Mouse (Mus musculus): ENCODE results near the gene Fbxl18. TPM values are rescaled to one million over a fixed set of nuclear protein-coding genes. Genes with fewer than 3 reads are reported as not detected.

Gene Fbxl18
- polyA plus RNA-seq, 1 experiment from 2014 or later: 9.2 TPM

DNA sequence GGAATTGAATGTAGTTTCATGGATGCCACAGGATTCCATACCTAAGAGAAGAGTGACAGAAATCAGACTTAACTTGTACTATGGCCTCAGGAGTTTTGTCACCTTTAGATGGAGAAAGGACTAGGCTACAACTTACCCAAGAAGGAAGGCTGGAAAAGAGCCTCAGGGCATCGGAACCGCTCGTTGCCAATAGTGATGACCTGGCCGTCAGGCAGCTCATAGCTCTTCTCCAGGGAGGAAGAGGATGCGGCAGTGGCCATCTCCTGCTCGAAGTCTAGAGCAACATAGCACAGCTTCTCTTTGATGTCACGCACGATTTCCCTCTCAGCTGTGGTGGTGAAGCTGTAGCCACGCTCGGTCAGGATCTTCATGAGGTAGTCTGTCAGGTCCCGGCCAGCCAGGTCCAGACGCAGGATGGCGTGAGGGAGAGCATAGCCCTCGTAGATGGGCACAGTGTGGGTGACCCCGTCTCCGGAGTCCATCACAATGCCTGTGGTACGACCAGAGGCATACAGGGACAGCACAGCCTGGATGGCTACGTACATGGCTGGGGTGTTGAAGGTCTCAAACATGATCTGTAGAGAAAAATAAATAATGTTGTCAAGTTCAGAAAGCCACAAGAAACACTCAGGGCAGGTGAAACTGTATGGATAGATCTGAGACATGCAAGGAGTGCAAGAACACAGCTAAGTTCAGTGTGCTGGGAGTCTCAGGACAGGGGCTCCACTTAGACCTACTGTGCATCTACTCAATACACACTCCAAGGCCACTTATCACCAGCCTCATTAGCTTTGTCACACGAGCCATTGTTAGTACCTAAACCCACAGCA is 9.2 kb upstream of the Fbxl18 start:
- peak overlapping the region; percentile 59 for H3K4me2 ChIP-seq (ENCODE audit: low read depth, low read length)
- ATAC-seq (ENCODE audit: low read depth): no peak

DNA sequence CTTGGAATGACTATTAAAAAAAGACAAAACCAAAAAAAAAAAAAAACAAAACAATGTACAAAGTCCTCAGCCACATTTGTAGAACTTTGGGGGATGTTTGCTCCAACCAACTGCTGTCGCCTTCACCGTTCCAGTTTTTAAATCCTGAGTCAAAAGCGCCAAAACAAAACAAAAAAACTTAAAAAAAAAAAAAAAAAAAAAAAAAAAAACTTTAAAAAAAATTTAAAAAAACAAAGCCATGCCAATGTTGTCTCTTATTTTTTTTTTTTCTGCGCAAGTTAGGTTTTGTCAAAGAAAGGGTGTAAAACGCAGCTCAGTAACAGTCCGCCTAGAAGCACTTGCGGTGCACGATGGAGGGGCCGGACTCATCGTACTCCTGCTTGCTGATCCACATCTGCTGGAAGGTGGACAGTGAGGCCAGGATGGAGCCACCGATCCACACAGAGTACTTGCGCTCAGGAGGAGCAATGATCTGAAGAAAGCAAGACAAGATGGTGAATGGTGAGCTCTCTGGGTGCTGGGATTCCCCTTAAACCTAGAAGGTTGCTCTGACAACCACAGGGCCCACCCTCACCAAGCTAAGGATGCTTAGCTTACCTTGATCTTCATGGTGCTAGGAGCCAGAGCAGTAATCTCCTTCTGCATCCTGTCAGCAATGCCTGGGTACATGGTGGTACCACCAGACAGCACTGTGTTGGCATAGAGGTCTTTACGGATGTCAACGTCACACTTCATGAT is 8.4 kb upstream of the Fbxl18 start:
- WGBS: 79% methylated on average over 14 of the region's 14 CpGs
- peaks cover 68% of the 10 kb centered on the region for H3K36me3 ChIP-seq (ENCODE audit: control insufficient read depth, insufficient read depth, low read length)
- H3K4me1 ChIP-seq (ENCODE audit: control insufficient read depth, insufficient read depth, low read length): peaks cover 20% of the 10 kb centered on the region
- DNase-seq (ENCODE audit: low spot score) (no peak), ATAC-seq (ENCODE audit: low read depth) (no peak)
- no peaks in the 10 kb centered on the region for H3K27me3 ChIP-seq (replicated peaks; ENCODE audit: control insufficient read depth, insufficient read depth, low read length)
- H3K4me2 ChIP-seq (ENCODE audit: low read depth, low read length): peak overlapping the region; percentile 59
- no peak overlapping the region; the same call in 1 of the 2 replicates for H3K27ac ChIP-seq (replicated peaks; ENCODE audit: low read depth, low read length)
- H3K4me3 ChIP-seq (ENCODE audit: low read depth, low read length): peak overlapping the region; percentile 100
- H3K9me3 ChIP-seq (ENCODE audit: control insufficient read depth, low read length): no peaks in the 10 kb centered on the region
- peak overlapping the region; percentile 100 for H3K9ac ChIP-seq (ENCODE audit: low read depth, low read length)

More for the DNA sequence above, 9.2 kb upstream of the Fbxl18 start:
- Histone ChIP-seq H3K9ac (ENCODE audit: low read depth, low read length) (peak overlapping the region; percentile 100), H3K9me3 (ENCODE audit: control insufficient read depth, low read length) (no peaks in the 10 kb centered on the region), H3K36me3 (ENCODE audit: control insufficient read depth, insufficient read depth, low read length) (peaks cover 61% of the 10 kb centered on the region), H3K27ac (replicated peaks; ENCODE audit: low read depth, low read length) (peak overlapping the region; percentile 100), H3K4me3 (ENCODE audit: low read depth, low read length) (peak overlapping the region; percentile 100), H3K27me3 (replicated peaks; ENCODE audit: control insufficient read depth, insufficient read depth, low read length) (no peaks in the 10 kb centered on the region), H3K4me1 (ENCODE audit: control insufficient read depth, insufficient read depth, low read length) (peaks cover 27% of the 10 kb centered on the region)
- WGBS: 67% methylated on average over 19 of the region's 19 CpGs
- DNase-seq (ENCODE audit: low spot score): no peak

- ATAC-seq (ENCODE audit: low read depth): no peak
- no peaks in the 10 kb centered on the region for H3K27me3 ChIP-seq (replicated peaks; ENCODE audit: control insufficient read depth, insufficient read depth, low read length)
- H3K4me2 ChIP-seq (ENCODE audit: low read depth, low read length): 0 out of 2 replicates have a peak overlapping the region, but pooled peaks have one; percentile 59
- no peak for DNase-seq (ENCODE audit: low spot score)
- no peaks in the 10 kb centered on the region for H3K9me3 ChIP-seq (ENCODE audit: control insufficient read depth, low read length)
- H3K4me3 ChIP-seq (ENCODE audit: low read depth, low read length): no peak overlapping the region
- peaks cover 10% of the 10 kb centered on the region for H3K4me1 ChIP-seq (ENCODE audit: control insufficient read depth, insufficient read depth, low read length)
- WGBS: 60% methylated on average over 5 of the region's 5 CpGs
- H3K36me3 ChIP-seq (ENCODE audit: control insufficient read depth, insufficient read depth, low read length): peaks cover 74% of the 10 kb centered on the region
- no peak overlapping the region for H3K9ac ChIP-seq (ENCODE audit: low read depth, low read length)
- H3K27ac ChIP-seq (replicated peaks; ENCODE audit: low read depth, low read length): no peak overlapping the region
These were observed 7.5 kb upstream of the Fbxl18 start for GRCm38 (mm10) chr5:142902506-142903314.

DNA sequence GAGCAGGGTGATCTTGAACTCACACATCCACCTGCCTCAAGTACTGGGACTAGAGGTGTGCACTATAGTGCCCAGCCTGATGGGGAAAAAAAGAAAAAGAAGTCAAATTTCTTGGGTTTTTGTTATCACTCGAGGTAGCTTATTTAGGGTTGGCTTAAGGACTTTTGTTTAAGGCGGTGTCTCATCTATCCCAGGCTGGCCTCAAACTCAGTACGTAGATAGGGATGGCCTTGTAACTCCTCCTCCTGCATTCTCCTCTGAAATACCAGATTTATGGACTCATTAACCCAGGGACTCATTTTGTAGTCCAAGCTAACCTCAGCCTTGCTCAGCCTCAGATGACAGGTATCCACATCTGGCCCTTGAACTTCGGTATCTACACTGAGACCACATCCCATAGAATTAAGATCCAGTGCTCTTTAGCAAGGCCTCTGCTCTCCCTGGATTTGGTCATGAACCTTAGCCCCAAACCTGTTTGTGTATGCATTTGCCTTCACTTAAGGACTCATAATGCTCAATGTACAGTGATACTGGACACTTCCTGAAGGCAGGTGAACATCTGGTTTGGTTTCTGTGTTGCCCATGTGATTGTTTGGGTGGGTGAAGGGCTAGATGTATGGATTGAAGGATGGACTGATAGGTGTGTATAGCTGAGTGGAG is 6.8 kb upstream of the Fbxl18 start:
- no peak overlapping the region for H3K4me3 ChIP-seq (ENCODE audit: low read depth, low read length)
- peaks cover 75% of the 10 kb centered on the region for H3K36me3 ChIP-seq (ENCODE audit: control insufficient read depth, insufficient read depth, low read length)
- H3K27ac ChIP-seq (replicated peaks; ENCODE audit: low read depth, low read length): peak overlapping the region; percentile 40; the same call in 1 of the 2 replicates
- peaks cover 4% of the 10 kb centered on the region for H3K4me1 ChIP-seq (ENCODE audit: control insufficient read depth, insufficient read depth, low read length)
- no peaks in the 10 kb centered on the region for H3K9me3 ChIP-seq (ENCODE audit: control insufficient read depth, low read length)
- no peaks in the 10 kb centered on the region for H3K27me3 ChIP-seq (replicated peaks; ENCODE audit: control insufficient read depth, insufficient read depth, low read length)
- DNase-seq (ENCODE audit: low spot score) (no peak), ATAC-seq (ENCODE audit: low read depth) (no peak)
- 53% methylated on average over 4 of the region's 4 CpGs for WGBS
- no peak overlapping the region for H3K4me2 ChIP-seq (ENCODE audit: low read depth, low read length)
- no peak overlapping the region for H3K9ac ChIP-seq (ENCODE audit: low read depth, low read length)

- H3K4me2 ChIP-seq (ENCODE audit: low read depth, low read length): no peak overlapping the region
- WGBS: 82% methylated on average over 7 of the region's 7 CpGs
- H3K36me3 ChIP-seq (ENCODE audit: control insufficient read depth, insufficient read depth, low read length): peaks cover 75% of the 10 kb centered on the region
- H3K27me3 ChIP-seq (replicated peaks; ENCODE audit: control insufficient read depth, insufficient read depth, low read length): no peaks in the 10 kb centered on the region
- peak overlapping the region; percentile 40; the same call in 1 of the 2 replicates for H3K27ac ChIP-seq (replicated peaks; ENCODE audit: low read depth, low read length)
- no peaks in the 10 kb centered on the region for H3K9me3 ChIP-seq (ENCODE audit: control insufficient read depth, low read length)
- H3K4me3 ChIP-seq (ENCODE audit: low read depth, low read length): no peak overlapping the region
- ATAC-seq (ENCODE audit: low read depth) (no peak), DNase-seq (ENCODE audit: low spot score) (peak; percentile 59)
- H3K4me1 ChIP-seq (ENCODE audit: control insufficient read depth, insufficient read depth, low read length): peaks cover 3% of the 10 kb centered on the region; the same call in 1 of the 2 replicates
- H3K9ac ChIP-seq (ENCODE audit: low read depth, low read length): no peak overlapping the region
These were observed 6.2 kb upstream of the Fbxl18 start for GRCm38 (mm10) chr5:142901355-142901802.

- Histone ChIP-seq H3K27ac (replicated peaks; ENCODE audit: low read depth, low read length) (no peak overlapping the region; the same call in 1 of the 2 replicates), H3K9ac (ENCODE audit: low read depth, low read length) (no peak overlapping the region), H3K9me3 (ENCODE audit: control insufficient read depth, low read length) (no peaks in the 10 kb centered on the region), H3K4me3 (ENCODE audit: low read depth, low read length) (no peak overlapping the region), H3K4me2 (ENCODE audit: low read depth, low read length) (no peak overlapping the region), H3K36me3 (ENCODE audit: control insufficient read depth, insufficient read depth, low read length) (peaks cover 74% of the 10 kb centered on the region), H3K27me3 (replicated peaks; ENCODE audit: control insufficient read depth, insufficient read depth, low read length) (no peaks in the 10 kb centered on the region), H3K4me1 (ENCODE audit: control insufficient read depth, insufficient read depth, low read length) (peaks cover 3% of the 10 kb centered on the region; the same call in 1 of the 2 replicates)
- no peak for ATAC-seq (ENCODE audit: low read depth)
- DNase-seq (ENCODE audit: low spot score): no peak
- WGBS: 85% methylated on average over 7 of the region's 7 CpGs
These were observed 5.4 kb upstream of the Fbxl18 start for GRCm38 (mm10) chr5:142900651-142901050.

DNA sequence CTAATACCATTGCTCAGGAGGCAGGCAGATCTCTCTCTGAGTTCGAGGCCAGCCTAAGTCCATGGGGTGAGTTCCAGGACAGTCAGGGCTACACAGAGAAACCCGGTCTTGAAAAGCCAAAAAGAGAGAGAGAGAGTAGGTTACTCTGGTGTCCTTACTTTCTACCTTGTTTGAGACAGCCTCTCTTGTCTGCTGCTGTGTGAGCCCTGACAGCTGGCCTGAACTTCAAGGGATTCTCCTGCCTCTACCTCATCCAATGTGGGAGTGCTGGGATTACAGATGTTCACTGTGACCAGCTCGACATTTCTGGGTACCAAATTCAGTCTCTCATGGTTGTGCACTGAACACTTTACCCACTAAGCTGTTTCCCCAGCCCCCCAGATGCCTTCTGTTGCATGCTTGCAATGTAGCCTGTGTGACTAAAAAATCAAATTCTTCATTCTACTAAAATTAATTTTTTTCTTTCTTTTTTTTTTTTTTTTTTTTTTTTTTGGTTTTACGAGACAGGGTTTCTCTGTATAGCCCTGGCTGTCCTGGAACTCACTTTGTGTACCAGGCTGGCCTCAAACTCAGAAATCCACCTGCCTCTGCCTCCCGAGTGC is 4.8 kb upstream of the Fbxl18 start:
- Histone ChIP-seq H3K4me3 (ENCODE audit: low read depth, low read length) (no peak overlapping the region), H3K27me3 (replicated peaks; ENCODE audit: control insufficient read depth, insufficient read depth, low read length) (no peaks in the 10 kb centered on the region), H3K4me1 (ENCODE audit: control insufficient read depth, insufficient read depth, low read length) (peaks cover 3% of the 10 kb centered on the region; the same call in 1 of the 2 replicates), H3K9ac (ENCODE audit: low read depth, low read length) (no peak overlapping the region), H3K9me3 (ENCODE audit: control insufficient read depth, low read length) (no peaks in the 10 kb centered on the region), H3K36me3 (ENCODE audit: control insufficient read depth, insufficient read depth, low read length) (peaks cover 68% of the 10 kb centered on the region), H3K27ac (replicated peaks; ENCODE audit: low read depth, low read length) (no peak overlapping the region), H3K4me2 (ENCODE audit: low read depth, low read length) (no peak overlapping the region)
- WGBS: 78% methylated on average over 5 of the region's 5 CpGs
- DNase-seq (ENCODE audit: low spot score): no peak
- no peak for ATAC-seq (ENCODE audit: low read depth)
